Mouse (Mus musculus): ENCODE measurements around the gene Cnn1. TPM values are rescaled to one million over a fixed set of nuclear protein-coding genes. Genes with fewer than 3 reads are reported as not detected.

Gene Cnn1
- polyA plus RNA-seq, 1 experiment from 2014 or later, result 1.1 TPM

DNA sequence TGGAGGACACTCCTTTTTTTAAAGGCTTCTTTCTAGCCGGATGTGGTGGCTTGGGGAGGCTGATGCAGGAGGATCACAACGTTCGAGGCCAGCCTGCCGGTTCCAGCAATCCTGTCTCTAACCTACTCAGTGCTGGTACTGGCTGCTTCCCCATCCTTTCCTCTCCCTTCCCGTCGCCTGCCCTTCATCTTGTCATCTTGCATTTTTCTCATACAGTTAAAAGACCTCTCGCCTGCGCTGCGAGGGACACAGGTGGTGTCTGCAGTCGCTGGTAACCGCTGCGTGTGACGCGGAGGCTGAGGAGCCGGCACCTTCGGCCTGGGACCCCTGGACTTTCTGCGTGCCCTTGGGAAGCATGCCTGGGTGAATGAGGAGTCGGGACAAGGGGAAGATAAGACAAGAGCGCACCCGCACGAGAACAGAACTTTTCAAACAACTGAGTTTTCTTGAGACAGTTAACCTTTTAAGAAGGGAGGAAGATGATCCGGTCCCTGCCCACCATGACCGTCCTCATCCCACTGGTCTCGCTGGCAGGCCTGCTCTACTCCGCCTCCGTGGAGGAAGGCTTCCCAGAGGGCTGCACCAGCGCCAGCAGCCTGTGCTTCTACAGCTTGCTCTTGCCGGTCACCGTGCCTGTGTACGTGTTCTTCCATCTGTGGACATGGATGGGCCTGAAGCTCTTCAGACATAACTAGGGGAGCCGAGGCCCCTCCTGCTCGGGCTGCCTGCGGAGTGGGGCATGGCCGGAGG, 58.7 kb downstream of the Cnn1 start:
- H3K9me3 ChIP-seq (ENCODE audit: control insufficient read depth, low read length), result no peaks in the 10 kb centered on the region
- 62% methylated on average over 34 of the region's 34 CpGs for WGBS
- 0 out of 2 replicates have a peak overlapping the region, but pooled peaks have one; percentile 89 for H3K27ac ChIP-seq
- H3K4me3 ChIP-seq (replicated peaks; ENCODE audit: low read length), result peak overlapping the region; percentile 57
- no peaks in the 10 kb centered on the region for H3K36me3 ChIP-seq (replicated peaks; ENCODE audit: control insufficient read depth, insufficient read depth)
- no peaks in the 10 kb centered on the region for H3K27me3 ChIP-seq (ENCODE audit: control insufficient read depth, insufficient read depth, low read length)
- H3K4me1 ChIP-seq (replicated peaks; ENCODE audit: control insufficient read depth, insufficient read depth, low read length), result peaks cover 6% of the 10 kb centered on the region; the same call in 1 of the 2 replicates
- peak overlapping the region; percentile 70 for H3K9ac ChIP-seq
- DNase-seq (ENCODE audit: low spot score) (no peak), ATAC-seq (ENCODE audit: low FRiP score) (no peak)
- H3K4me2 ChIP-seq (replicated peaks), result peak overlapping the region; percentile 53

Small RNA genes lying within 50 kb of the gene (microRNA-seq; reads per million reads assigned to microRNA genes)
- not detected for gene Mir7084

Other genes starting within 250 kb of the Cnn1 start
- 16.3 and 18.0 TPM in 2 replicates for gene Dock6, start 246.6 kb upstream of the Cnn1 start, polyA plus RNA-seq (2014; fragmentation: Nextera tagmentation; extraction: Ambion mirVana)
- gene Rab3d, start 181.0 kb upstream of the Cnn1 start, polyA plus RNA-seq (2014; fragmentation: Nextera tagmentation; extraction: Ambion mirVana), result 15.2 and 17.3 TPM in 2 replicates
- gene Ccdc159, start 171.7 kb upstream of the Cnn1 start, polyA plus RNA-seq (2014; fragmentation: Nextera tagmentation; extraction: Ambion mirVana), result 5.6 and 8.3 TPM in 2 replicates
- gene Tmem205, start 171.7 kb upstream of the Cnn1 start, polyA plus RNA-seq (2014; fragmentation: Nextera tagmentation; extraction: Ambion mirVana), result 45.2 and 58.9 TPM in 2 replicates
- gene Plppr2, start 162.2 kb upstream of the Cnn1 start, polyA plus RNA-seq (2014; fragmentation: Nextera tagmentation; extraction: Ambion mirVana), result 90.6 and 102 TPM in 2 replicates
- 18.2 and 19.9 TPM in 2 replicates for gene Swsap1, start 143.5 kb upstream of the Cnn1 start, polyA plus RNA-seq (2014; fragmentation: Nextera tagmentation; extraction: Ambion mirVana)
- 1.4 and 2.4 TPM in 2 replicates for gene Epor, start 135.7 kb upstream of the Cnn1 start, polyA plus RNA-seq (2014; fragmentation: Nextera tagmentation; extraction: Ambion mirVana)
- 1.3 and 1.9 TPM in 2 replicates for gene Rgl3, start 109.8 kb upstream of the Cnn1 start, polyA plus RNA-seq (2014; fragmentation: Nextera tagmentation; extraction: Ambion mirVana)
- gene Ccdc151, start 96.6 kb upstream of the Cnn1 start, polyA plus RNA-seq (2014; fragmentation: Nextera tagmentation; extraction: Ambion mirVana), result 4.1 and 6.2 TPM in 2 replicates
- 70.1 and 73.6 TPM in 2 replicates for gene Prkcsh, start 96.4 kb upstream of the Cnn1 start, polyA plus RNA-seq (2014; fragmentation: Nextera tagmentation; extraction: Ambion mirVana)
- 129 and 130 TPM in 2 replicates for gene Elavl3, start 47.2 kb upstream of the Cnn1 start, polyA plus RNA-seq (2014; fragmentation: Nextera tagmentation; extraction: Ambion mirVana)
- not detected in 2 replicates for gene Gm49318, start 28.0 kb upstream of the Cnn1 start, polyA plus RNA-seq (2014; fragmentation: Nextera tagmentation; extraction: Ambion mirVana)
- gene Zfp653, start 27.8 kb upstream of the Cnn1 start, polyA plus RNA-seq (2014; fragmentation: Nextera tagmentation; extraction: Ambion mirVana), result 12.4 and 13.3 TPM in 2 replicates
- gene Ecsit, start 13.8 kb upstream of the Cnn1 start, polyA plus RNA-seq (2014; fragmentation: Nextera tagmentation; extraction: Ambion mirVana), result 49.3 and 54.4 TPM in 2 replicates
- 192 and 193 TPM in 2 replicates for gene Elof1, start 18.0 kb downstream of the Cnn1 start, polyA plus RNA-seq (2014; fragmentation: Nextera tagmentation; extraction: Ambion mirVana)
- 0.47 and 0.60 TPM in 2 replicates for gene Acp5, start 36.5 kb downstream of the Cnn1 start, polyA plus RNA-seq (2014; fragmentation: Nextera tagmentation; extraction: Ambion mirVana)
- gene Pigyl, start 57.6 kb downstream of the Cnn1 start, polyA plus RNA-seq (2014; fragmentation: Nextera tagmentation; extraction: Ambion mirVana), result 78.5 and 101 TPM in 2 replicates
- gene Zfp872, start 88.9 kb downstream of the Cnn1 start, polyA plus RNA-seq (2014; fragmentation: Nextera tagmentation; extraction: Ambion mirVana), result 0.43 and 0.69 TPM in 2 replicates
- 10.5 and 11.5 TPM in 2 replicates for gene Zfp809, start 126.5 kb downstream of the Cnn1 start, polyA plus RNA-seq (2014; fragmentation: Nextera tagmentation; extraction: Ambion mirVana)
- gene Zfp599, start 160.7 kb downstream of the Cnn1 start, polyA plus RNA-seq (2014; fragmentation: Nextera tagmentation; extraction: Ambion mirVana), result 8.5 and 8.6 TPM in 2 replicates
- gene Zfp810, start 208.4 kb downstream of the Cnn1 start, polyA plus RNA-seq (2014; fragmentation: Nextera tagmentation; extraction: Ambion mirVana), result 28.0 and 32.8 TPM in 2 replicates

All from hindbrain, embryonic 14.5 days (tissue).